Mouse (Mus musculus): ENCODE measurements at regions not wholly inside any gene's neighbourhood (a gene's known extent, or its start where the extent isn't known, plus 50 kb on each side); places are given as distances from the start of the nearest gene placed in this dataset.

- no peak for TF ChIP-seq GATA1 (IDR thresholded peaks at IDR 0.05; ENCODE audit: low read length)
These were observed 69.8 kb upstream of the Rpl34 start for GRCm38 (mm10) chr3:130800016-130800415.

- no peak for TF ChIP-seq GATA1 (IDR thresholded peaks at IDR 0.05; ENCODE audit: low read length)
These were observed 66.3 kb upstream of the Rpl34 start for GRCm38 (mm10) chr3:130796531-130796930.

GRCm38 (mm10) chr3:130795396-130795795 is 65.2 kb upstream of the Rpl34 start:
- TF ChIP-seq GATA1 (IDR thresholded peaks at IDR 0.05; ENCODE audit: low read length) = no peak

- no peak for TF ChIP-seq GATA1 (IDR thresholded peaks at IDR 0.05; ENCODE audit: low read length)
These were observed 64.1 kb upstream of the Rpl34 start for GRCm38 (mm10) chr3:130794142-130794925.

- no peak for TF ChIP-seq GATA1 (IDR thresholded peaks at IDR 0.05; ENCODE audit: low read length)
These were observed 50.6 kb upstream of the Rpl34 start for GRCm38 (mm10) chr3:130780706-130781240.

All from G1E-ER4 (cell line).